Mouse (Mus musculus): ENCODE measurements around the gene Mgam.

GRCm38 (mm10) chr6:40660930-40661329 is 32.3 kb downstream of the Mgam start:
- TF ChIP-seq CTCF (IDR thresholded peaks at IDR 0.05; ENCODE audit: control insufficient read depth, insufficient read depth, insufficient replicate concordance, low read depth, low read length) = no peak
- no peak for TF ChIP-seq POLR2A (IDR thresholded peaks at IDR 0.05; ENCODE audit: control insufficient read depth, low read depth, low read length)

Measured in testis, adult 2 months (tissue).